Mouse (Mus musculus): ENCODE measurements around the gene Tmcc3. TPM values are rescaled to one million over a fixed set of nuclear protein-coding genes. Genes with fewer than 3 reads are reported as not detected.

Tmcc3 gene
- polyA plus RNA-seq, 1 experiment = 6.2 TPM

- DNase-seq (ENCODE audit: low read depth in 1 of 2, low spot score in 2 of 2) = no peak
- TF ChIP-seq CTCF (IDR thresholded peaks at IDR 0.05; ENCODE audit: extremely low read depth, insufficient read depth, insufficient read length, insufficient replicate concordance) (no peak), POLR2A (IDR thresholded peaks at IDR 0.05; ENCODE audit: low read depth, low read length) (no peak)
- WGBS = 88% methylated on average over 9 of the region's 9 CpGs
- Histone ChIP-seq H3K4me3 (ENCODE audit: extremely low read depth, insufficient read depth, insufficient read length) (no peak overlapping the region), H3K36me3 (ENCODE audit: control insufficient read depth, insufficient read depth, low read length) (no peaks in the 10 kb centered on the region), H3K27ac (ENCODE audit: insufficient read depth, low read length) (no peak overlapping the region), H3K27me3 (ENCODE audit: control insufficient read depth, insufficient read depth, low read length) (no peaks in the 10 kb centered on the region), H3K4me1 (ENCODE audit: control insufficient read depth, insufficient read depth, insufficient read length) (peaks cover 2% of the 10 kb centered on the region; the same call in 1 of the 2 replicates)
Observed at GRCm38 (mm10) chr10:94411594-94411993, 99.8 kb downstream of the Tmcc3 start.

- no peak for DNase-seq (ENCODE audit: low read depth in 1 of 2, low spot score in 2 of 2)
- WGBS = 91% methylated on average over 8 of the region's 8 CpGs
- TF ChIP-seq CTCF (IDR thresholded peaks at IDR 0.05; ENCODE audit: extremely low read depth, insufficient read depth, insufficient read length, insufficient replicate concordance) (no peak), POLR2A (IDR thresholded peaks at IDR 0.05; ENCODE audit: low read depth, low read length) (no peak)
- no peaks in the 10 kb centered on the region for H3K36me3 ChIP-seq (ENCODE audit: control insufficient read depth, insufficient read depth, low read length)
- H3K27ac ChIP-seq (ENCODE audit: insufficient read depth, low read length) = no peak overlapping the region
- no peaks in the 10 kb centered on the region for H3K27me3 ChIP-seq (ENCODE audit: control insufficient read depth, insufficient read depth, low read length)
- no peak overlapping the region for H3K4me3 ChIP-seq (ENCODE audit: extremely low read depth, insufficient read depth, insufficient read length)
- H3K4me1 ChIP-seq (ENCODE audit: control insufficient read depth, insufficient read depth, insufficient read length) = peaks cover 2% of the 10 kb centered on the region; the same call in 1 of the 2 replicates
Observed at GRCm38 (mm10) chr10:94413770-94414651, 102.3 kb downstream of the Tmcc3 start.

GRCm38 (mm10) chr10:94415950-94416844 lies 104.4 kb downstream of the Tmcc3 start:
- WGBS = 35% methylated on average over 22 of the region's 22 CpGs
- no peak for DNase-seq (ENCODE audit: low read depth in 1 of 2, low spot score in 2 of 2)
- Histone ChIP-seq H3K27ac (ENCODE audit: insufficient read depth, low read length) (no peak overlapping the region), H3K4me3 (ENCODE audit: extremely low read depth, insufficient read depth, insufficient read length) (no peak overlapping the region), H3K27me3 (ENCODE audit: control insufficient read depth, insufficient read depth, low read length) (no peaks in the 10 kb centered on the region), H3K36me3 (ENCODE audit: control insufficient read depth, insufficient read depth, low read length) (no peaks in the 10 kb centered on the region), H3K4me1 (ENCODE audit: control insufficient read depth, insufficient read depth, insufficient read length) (peaks cover 2% of the 10 kb centered on the region; the same call in 1 of the 2 replicates)
- TF ChIP-seq CTCF (IDR thresholded peaks at IDR 0.05; ENCODE audit: extremely low read depth, insufficient read depth, insufficient read length, insufficient replicate concordance) (no peak), POLR2A (IDR thresholded peaks at IDR 0.05; ENCODE audit: low read depth, low read length) (no peak)

- DNase-seq (ENCODE audit: low read depth in 1 of 2, low spot score in 2 of 2) = no peak
- WGBS = 14% methylated on average over 4 of the region's 4 CpGs
- TF ChIP-seq CTCF (IDR thresholded peaks at IDR 0.05; ENCODE audit: extremely low read depth, insufficient read depth, insufficient read length, insufficient replicate concordance) = no peak
- no peak for TF ChIP-seq POLR2A (IDR thresholded peaks at IDR 0.05; ENCODE audit: low read depth, low read length)
Observed at GRCm38 (mm10) chr10:94417643-94418042, 105.9 kb downstream of the Tmcc3 start.

GRCm38 (mm10) chr10:94426000-94426920 lies 114.5 kb downstream of the Tmcc3 start:
- Histone ChIP-seq H3K36me3 (ENCODE audit: control insufficient read depth, insufficient read depth, low read length) (no peaks in the 10 kb centered on the region), H3K4me1 (ENCODE audit: control insufficient read depth, insufficient read depth, insufficient read length) (no peaks in the 10 kb centered on the region; the same call in 1 of the 2 replicates), H3K27me3 (ENCODE audit: control insufficient read depth, insufficient read depth, low read length) (no peaks in the 10 kb centered on the region), H3K4me3 (ENCODE audit: extremely low read depth, insufficient read depth, insufficient read length) (peak overlapping the region; percentile 25; the same call in 1 of the 2 replicates), H3K27ac (ENCODE audit: insufficient read depth, low read length) (no peak overlapping the region; the same call in 1 of the 2 replicates)
- TF ChIP-seq CTCF (IDR thresholded peaks at IDR 0.05; ENCODE audit: extremely low read depth, insufficient read depth, insufficient read length, insufficient replicate concordance) = no peak
- no peak for TF ChIP-seq POLR2A (IDR thresholded peaks at IDR 0.05; ENCODE audit: low read depth, low read length)
- DNase-seq (ENCODE audit: low read depth in 1 of 2, low spot score in 2 of 2) = peak; percentile 27 to 64
- 20% methylated on average over 12 of the region's 12 CpGs for WGBS

More at GRCm38 (mm10) chr10:94417643-94418042, 105.9 kb downstream of the Tmcc3 start:
- Histone ChIP-seq H3K4me1 (ENCODE audit: control insufficient read depth, insufficient read depth, insufficient read length) (peaks cover 2% of the 10 kb centered on the region; the same call in 1 of the 2 replicates), H3K4me3 (ENCODE audit: extremely low read depth, insufficient read depth, insufficient read length) (no peak overlapping the region), H3K36me3 (ENCODE audit: control insufficient read depth, insufficient read depth, low read length) (no peaks in the 10 kb centered on the region), H3K27me3 (ENCODE audit: control insufficient read depth, insufficient read depth, low read length) (no peaks in the 10 kb centered on the region), H3K27ac (ENCODE audit: insufficient read depth, low read length) (no peak overlapping the region)

GRCm38 (mm10) chr10:94426921-94427270 lies 115.1 kb downstream of the Tmcc3 start:
- TF ChIP-seq CTCF (IDR thresholded peaks at IDR 0.05; ENCODE audit: extremely low read depth, insufficient read depth, insufficient read length, insufficient replicate concordance) = no peak
- TF ChIP-seq POLR2A (IDR thresholded peaks at IDR 0.05; ENCODE audit: low read depth, low read length) = no peak
- WGBS = 86% methylated on average over 15 of the region's 15 CpGs
- no peak for DNase-seq (ENCODE audit: low read depth in 1 of 2, low spot score in 2 of 2)

More at GRCm38 (mm10) chr10:94426921-94427270, 115.1 kb downstream of the Tmcc3 start:
- H3K36me3 ChIP-seq (ENCODE audit: control insufficient read depth, insufficient read depth, low read length) = no peaks in the 10 kb centered on the region
- H3K27ac ChIP-seq (ENCODE audit: insufficient read depth, low read length) = no peak overlapping the region
- H3K4me1 ChIP-seq (ENCODE audit: control insufficient read depth, insufficient read depth, insufficient read length) = no peaks in the 10 kb centered on the region; the same call in 1 of the 2 replicates
- no peaks in the 10 kb centered on the region for H3K27me3 ChIP-seq (ENCODE audit: control insufficient read depth, insufficient read depth, low read length)
- H3K4me3 ChIP-seq (ENCODE audit: extremely low read depth, insufficient read depth, insufficient read length) = no peak overlapping the region
